Mouse (Mus musculus) right cerebral cortex, postnatal 10 days (tissue): ENCODE measurements around the gene Ube2o.

Source experiments
- DNase-seq, 2 experiments: peaks; one replicate each; pipeline ENCODE4 v3.0.0; 2021; ENCODE audit warnings: low spot score in 2 of 2

The Ube2o gene

GRCm38 (mm10) chr11:116488207-116488606, 93.0 kb downstream of the Ube2o start:
- no peak for DNase-seq
